Mouse (Mus musculus) embryonic fibroblast, embryonic 13.5 days (primary cell): ENCODE measurements around the gene Cdpf1.

ENCODE experiments used
- CTCF ChIP-seq: IDR thresholded peaks from 2 replicates; pipeline ENCODE4 v1.5.1; 2011; ENCODE audit warnings: mild to moderate bottlenecking, control low read depth, low read length, moderate library complexity, borderline replicate concordance; ENCODE audit not compliant: insufficient read depth
- POLR2A ChIP-seq: IDR thresholded peaks from 2 replicates; pipeline ENCODE4 v1.6.1; 2011; ENCODE audit warnings: low read depth, mild to moderate bottlenecking, control low read depth, low read length, moderate library complexity

DNA sequence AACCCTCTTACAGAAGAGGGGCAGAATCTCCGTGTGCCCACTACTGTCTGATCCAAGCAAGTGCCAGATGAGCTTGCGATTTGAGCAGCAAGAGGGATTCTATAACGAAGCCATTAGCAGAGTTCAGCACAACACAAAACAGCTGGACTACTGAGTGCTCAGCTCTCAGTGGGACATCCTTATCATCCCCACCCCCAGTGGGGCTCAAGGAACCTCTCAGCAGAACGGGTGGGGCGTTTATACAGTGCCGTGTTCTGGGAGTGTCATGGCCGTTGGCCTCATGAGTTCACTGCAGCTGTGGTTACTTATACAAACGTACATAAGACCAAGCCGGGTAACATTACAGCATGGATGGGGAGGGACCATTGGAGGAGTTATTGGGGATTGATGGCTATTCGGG, 1.9 kb upstream of the Cdpf1 start:
- TF ChIP-seq CTCF (no peak), POLR2A (no peak)
